Mouse (Mus musculus) testis, adult 2 months (tissue): ENCODE results near the gene Pon1.

ENCODE experiments used
- CTCF ChIP-seq: fragments of 200-500 bp; IDR thresholded peaks from 2 replicates; pipeline ENCODE4 v1.5.1; 2012; ENCODE audit warnings: low read depth, mild to moderate bottlenecking, inconsistent platforms, low read length, moderate library complexity; ENCODE audit not compliant: control insufficient read depth, insufficient read depth, insufficient replicate concordance
- POLR2A ChIP-seq: fragments of 200-500 bp; IDR thresholded peaks from 2 replicates; pipeline ENCODE4 v1.6.1; 2012; ENCODE audit warnings: low read depth, mild to moderate bottlenecking, inconsistent platforms, low read length, moderate library complexity; ENCODE audit not compliant: control insufficient read depth

DNA sequence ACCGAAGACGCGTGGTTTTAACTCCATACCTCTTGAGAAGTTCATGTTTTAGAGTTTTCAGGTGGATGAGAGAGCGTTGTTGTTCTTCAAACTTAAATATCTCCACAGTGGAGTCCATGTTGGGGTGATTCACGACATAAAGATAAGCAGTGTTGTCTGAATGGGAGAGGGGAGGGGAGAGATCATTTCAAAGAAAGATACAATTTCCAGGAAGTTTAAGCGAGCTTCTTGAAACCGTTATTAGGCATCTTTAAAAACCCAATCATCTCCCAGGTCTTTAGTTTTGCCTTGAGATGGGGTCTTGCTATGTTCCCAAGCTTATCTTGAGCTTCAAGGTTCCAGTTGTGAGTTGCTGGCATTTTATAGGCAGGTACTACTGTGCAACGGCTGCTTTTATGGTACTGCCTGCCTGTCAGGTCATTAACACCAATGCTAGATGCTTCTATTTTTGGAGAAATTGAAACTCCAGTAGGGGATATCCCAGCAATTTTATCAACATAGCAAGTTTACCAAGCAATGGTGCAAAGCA lies 43.2 kb upstream of the Pon1 start:
- TF ChIP-seq POLR2A (no peak), CTCF (no peak)
